Mouse (Mus musculus) adrenal gland, adult 2 months (tissue): ENCODE measurements around the gene Tcte1. TPM values are rescaled to one million over a fixed set of nuclear protein-coding genes. Genes with fewer than 3 reads are reported as not detected.

Experiments used
- DNase-seq: peaks from one replicate; pipeline ENCODE4 v3.0.0; 2021
- long read RNA-seq: library from polyadenylated mRNA; stranded (forward); transcript quantifications from one replicate; pipeline ENCODE4 v2.0.0, GENCODE M21; 2021
- polyA plus RNA-seq: library from polyadenylated mRNA; depleted of rRNA; stranded (reverse); fragments of >200 nt; gene quantifications from 2 replicates; pipeline ENCODE4 v1.2.3, GENCODE M21; 2012; rRNA removed
- total RNA-seq, 2 experiments: library from RNA; stranded (reverse); gene quantifications; 2 replicates each; pipeline ENCODE4 v1.2.3; 2021

Tcte1 gene
- total RNA-seq (not detected), polyA plus RNA-seq (not detected in 2 replicates)
- long read RNA-seq = 0 reads

- DNase-seq = no peak
Observed at GRCm38 (mm10) chr17:45523263-45523662, at the start of gene Tcte1. TSS of gene Tcte1 (plus strand) at chr17:45523434.

GRCm38 (mm10) chr17:45473667-45474066, 49.6 kb upstream of the Tcte1 start:
- no peak for DNase-seq

- DNase-seq = no peak
Observed at GRCm38 (mm10) chr17:45474146-45474545, 49.1 kb upstream of the Tcte1 start.

- DNase-seq = peak; percentile 71
Observed at GRCm38 (mm10) chr17:45474669-45475465, 48.4 kb upstream of the Tcte1 start, which contains the start of gene Spats1. TSS of gene Spats1 (minus strand) at chr17:45475415.

DNA sequence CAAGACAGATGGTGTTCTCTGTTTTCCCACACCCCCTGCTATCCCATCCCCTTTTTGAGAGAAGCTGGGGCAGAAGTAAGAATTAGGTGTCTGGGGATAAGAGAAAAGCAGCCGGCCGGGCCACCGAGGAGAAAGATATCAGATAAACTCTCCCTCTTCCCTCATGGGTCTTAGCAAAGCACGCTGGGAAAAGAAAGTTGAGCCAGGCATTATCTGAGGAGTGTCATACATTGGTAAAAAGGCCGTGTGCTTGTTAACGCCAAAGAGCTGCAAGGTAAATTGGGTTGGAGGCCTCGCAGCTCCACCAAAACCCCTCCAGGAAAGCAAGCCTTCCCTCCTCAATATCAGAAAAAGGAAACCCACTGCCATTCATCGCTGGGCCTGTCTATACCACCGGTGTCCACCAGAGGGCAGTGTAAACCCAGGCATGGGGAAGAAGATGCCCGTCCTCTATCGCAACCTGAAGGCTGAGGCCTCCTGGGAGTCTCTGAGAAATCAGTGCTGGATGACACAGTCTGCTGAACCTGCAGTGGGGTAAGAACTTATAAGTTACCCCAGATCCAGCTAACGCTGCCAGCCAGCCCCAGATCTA, 44.9 kb upstream of the Tcte1 start:
- DNase-seq = peak; percentile 80

DNA sequence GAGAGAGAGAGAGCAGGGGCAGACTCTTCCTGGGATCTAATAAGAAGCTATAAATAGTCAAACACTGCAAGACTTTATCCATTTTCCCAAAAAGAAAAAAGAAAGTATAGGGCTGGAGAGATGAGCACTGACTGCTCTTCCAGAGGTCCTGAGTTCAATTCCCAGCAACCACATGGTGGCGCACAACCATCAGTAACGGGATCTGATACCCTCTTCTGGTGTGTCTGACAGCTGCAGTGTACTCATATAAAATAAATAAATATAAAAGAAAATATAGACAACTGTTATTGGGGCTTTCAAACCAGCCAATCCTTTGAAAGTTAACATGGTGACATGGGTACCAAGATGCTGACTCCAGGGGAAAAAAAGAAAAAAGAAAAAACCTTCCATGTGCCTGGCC, 42.8 kb upstream of the Tcte1 start:
- DNase-seq = peak; percentile 30

- no peak for DNase-seq
Observed at GRCm38 (mm10) chr17:45485581-45485980, 37.7 kb upstream of the Tcte1 start.

DNA sequence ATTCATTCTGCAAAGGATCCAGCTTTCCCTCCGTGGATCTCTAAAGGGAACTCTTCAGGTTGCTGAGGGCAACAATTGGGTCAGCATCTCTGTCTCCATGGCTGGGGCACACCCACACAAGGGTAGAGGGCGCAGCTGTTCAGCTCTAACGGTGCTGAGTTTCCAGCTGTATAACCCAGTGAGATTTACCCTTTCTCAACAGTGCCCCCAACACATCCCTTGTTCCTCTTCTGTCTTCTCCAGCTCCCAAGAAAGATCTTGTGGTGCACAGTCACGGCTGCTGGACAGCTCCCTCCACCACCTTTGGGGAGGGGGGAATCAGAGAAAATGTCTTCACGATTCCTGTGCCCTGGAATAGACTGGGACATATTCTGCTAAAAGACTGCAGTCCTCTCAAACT, 36.0 kb upstream of the Tcte1 start:
- DNase-seq = no peak

- DNase-seq = no peak
Observed at GRCm38 (mm10) chr17:45488321-45489254, 34.6 kb upstream of the Tcte1 start.

- DNase-seq = peak; percentile 51
Observed at GRCm38 (mm10) chr17:45489736-45490135, 33.5 kb upstream of the Tcte1 start.

DNA sequence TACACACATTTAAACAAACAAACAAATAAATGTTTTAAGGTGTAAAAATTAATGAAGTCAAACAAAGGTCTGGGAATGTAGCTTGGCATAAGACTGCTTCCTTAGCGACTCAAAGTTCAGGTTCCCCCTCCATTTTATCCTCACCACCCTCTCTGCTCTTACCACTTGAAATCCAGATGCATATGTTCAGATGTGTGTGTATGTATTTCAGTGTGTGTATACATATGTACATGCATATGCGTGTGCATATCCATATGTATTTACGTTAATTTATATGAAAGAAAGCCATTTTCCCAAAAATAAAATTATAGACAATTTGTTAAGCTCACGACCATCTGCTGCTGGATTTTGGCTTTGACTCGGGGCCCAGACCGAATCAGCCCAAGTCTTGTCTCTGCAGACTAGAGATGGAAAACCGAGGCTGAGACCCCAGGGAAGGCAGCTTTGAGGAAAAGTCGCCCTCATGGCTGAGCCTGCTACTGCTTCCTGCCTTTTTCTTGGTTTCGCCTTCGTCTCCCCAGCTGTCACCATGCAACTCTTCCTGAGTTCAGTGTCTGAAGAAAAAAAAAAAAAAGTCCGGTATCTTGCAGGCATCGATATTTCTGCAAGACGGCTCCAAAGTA, 32.6 kb upstream of the Tcte1 start:
- no peak for DNase-seq

DNA sequence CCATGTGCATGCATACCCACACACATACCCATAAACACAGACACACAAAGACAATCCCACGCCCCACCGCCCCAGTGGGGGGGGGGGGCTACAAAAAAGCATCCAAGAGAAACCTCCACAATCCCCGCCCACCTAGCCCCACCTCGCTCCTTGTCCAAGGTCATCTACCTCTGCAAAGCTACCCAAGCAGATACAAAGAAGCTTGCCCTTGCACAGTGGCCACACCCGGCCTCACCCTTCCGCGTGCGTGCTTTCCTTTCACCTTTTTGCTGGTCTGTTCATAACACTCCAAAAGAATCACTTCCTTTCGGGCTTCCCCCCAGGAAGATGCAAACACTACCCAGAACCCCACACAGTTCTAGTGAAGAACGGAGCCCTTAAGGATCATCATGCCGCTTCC, 27.8 kb upstream of the Tcte1 start:
- DNase-seq = no peak

- DNase-seq = no peak
Observed at GRCm38 (mm10) chr17:45498397-45498796, 24.8 kb upstream of the Tcte1 start.

- no peak for DNase-seq
Observed at GRCm38 (mm10) chr17:45499516-45499915, 23.7 kb upstream of the Tcte1 start.

DNA sequence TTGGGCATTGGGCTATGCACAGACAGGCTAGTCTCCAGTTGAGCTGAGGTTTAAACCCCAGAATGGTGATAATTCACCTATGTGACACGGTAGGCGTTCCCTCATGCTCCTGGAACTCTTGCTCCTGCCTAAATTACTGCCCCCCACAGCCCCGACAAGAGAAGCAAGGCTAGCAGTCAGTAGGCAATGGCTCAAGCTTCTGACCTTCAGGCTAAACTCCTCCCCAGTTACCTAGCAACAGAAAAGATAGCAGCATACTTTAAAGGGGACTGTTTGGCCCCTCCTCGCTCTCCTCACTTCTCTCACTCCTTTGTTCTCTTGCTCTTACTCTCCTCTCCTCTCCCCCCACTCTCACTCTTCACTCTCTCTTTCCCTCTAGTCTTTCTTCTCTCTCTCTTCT, 22.3 kb upstream of the Tcte1 start:
- DNase-seq = peak; percentile 36

- no peak for DNase-seq
Observed at GRCm38 (mm10) chr17:45502324-45502723, 20.9 kb upstream of the Tcte1 start.

GRCm38 (mm10) chr17:45503301-45503973, 19.8 kb upstream of the Tcte1 start:
- no peak for DNase-seq

DNA sequence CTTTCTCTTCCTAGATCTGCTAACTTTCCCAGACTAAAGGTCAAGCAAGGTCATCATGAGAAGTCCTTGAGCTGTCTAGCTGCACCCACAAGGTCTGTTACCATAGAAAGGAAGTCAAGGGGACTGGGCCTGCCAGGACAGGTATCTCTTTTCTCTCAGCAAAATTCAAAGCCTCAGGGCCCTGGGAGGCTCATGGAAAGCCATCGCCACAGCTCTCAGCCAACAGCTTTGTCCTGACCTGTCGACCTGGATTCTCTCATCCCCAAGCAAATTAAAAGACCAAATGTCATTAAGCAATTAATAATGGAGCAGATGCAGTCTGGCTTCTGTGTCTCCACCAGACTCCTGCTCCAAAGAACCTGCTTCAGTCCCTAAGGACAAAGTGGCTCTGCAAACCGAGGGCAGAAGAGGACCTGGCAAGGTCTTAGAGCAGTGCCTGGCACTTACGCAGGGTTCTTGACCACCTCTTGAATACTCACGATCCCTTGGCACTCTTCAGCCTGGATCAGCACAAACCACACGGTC, 17.2 kb upstream of the Tcte1 start:
- no peak for DNase-seq

DNA sequence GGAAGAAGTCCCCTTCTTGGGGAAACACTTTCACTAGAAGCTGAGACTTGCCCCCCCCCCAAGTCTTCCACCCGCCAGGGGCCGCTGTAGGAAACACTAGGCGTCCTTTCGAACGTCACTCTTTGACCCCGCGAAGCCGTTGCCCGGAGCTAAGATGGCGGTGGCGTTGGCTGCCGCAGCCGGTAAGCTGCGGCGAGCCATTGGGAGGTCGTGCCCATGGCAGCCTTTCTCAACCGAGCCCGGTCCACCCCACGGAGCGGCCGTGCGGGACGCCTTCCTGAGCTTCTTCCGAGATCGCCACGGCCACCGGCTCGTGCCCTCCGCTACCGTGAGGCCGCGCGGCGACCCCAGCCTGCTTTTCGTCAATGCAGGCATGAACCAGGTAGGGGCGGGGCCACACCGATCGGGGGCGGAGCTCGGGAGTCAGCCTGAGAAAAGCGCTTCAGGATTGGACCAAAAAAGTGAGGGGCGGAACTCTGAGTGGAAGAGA, 16.5 kb upstream of the Tcte1 start, which contains the start of gene Aars2:
TSS of gene Aars2 (plus strand) at position 142 of the 490 bp plus-strand sequence.
- peak; percentile 95 for DNase-seq

GRCm38 (mm10) chr17:45510871-45511270, 12.4 kb upstream of the Tcte1 start:
- DNase-seq = no peak

GRCm38 (mm10) chr17:45511757-45512156, 11.5 kb upstream of the Tcte1 start:
- no peak for DNase-seq
